In the genomic region with DNA sequence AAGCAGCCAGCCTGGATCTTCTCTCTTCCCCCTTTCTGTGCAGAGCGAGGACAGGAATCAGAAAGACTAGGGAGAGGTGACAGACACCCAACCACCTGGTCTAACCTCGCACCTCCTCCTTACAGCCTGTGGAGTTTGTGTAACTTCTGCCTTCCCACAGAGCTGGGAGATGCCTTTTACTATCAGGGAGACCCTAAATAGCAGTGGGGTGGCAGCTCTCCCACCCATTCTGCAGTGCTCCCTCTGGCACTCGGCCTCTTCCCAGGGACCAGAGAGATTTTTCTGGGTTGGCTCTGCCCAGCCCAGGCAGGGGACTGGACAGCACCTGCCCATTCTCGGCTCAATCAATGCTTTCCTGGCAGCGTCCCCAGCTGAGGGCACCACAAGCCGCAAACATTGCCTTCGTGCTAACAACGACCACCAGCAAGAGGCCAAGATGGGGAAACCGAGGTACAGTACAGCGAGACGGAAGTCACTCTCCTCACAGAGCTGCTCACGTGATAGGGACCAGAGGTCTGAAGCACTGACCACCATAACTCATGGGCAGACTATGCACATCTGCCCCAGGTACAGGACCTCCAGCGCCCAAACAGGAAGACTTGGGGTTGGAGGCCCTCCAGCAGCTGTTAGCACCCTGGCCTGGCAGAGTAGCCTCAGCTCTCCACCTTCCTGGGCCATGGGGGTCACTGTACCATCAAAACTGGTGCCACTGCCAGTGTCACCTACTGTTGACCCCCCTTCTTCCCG, we compare ENCODE assay signal across 8 mouse cellular contexts. TPM values are rescaled to one million over a fixed set of nuclear protein-coding genes. Genes with fewer than 3 reads are reported as not detected.
DNase-seq lines count a peak whose midpoint lies in the region; ATAC-seq and TF ChIP-seq lines count a peak whose summit lies in the region.

No protein-coding gene starts in this region.

- ATAC-seq in embryonic facial prominence, embryonic 12.5 days (ENCODE audit: insufficient number of reproducible peaks, insufficient read depth, low FRiP score, low TSS enrichment): 0 out of 2 replicates have a peak, but pooled peaks have one; percentile 2
- no peak; the same call in 1 of the 2 replicates for ATAC-seq in intestine, embryonic 14.5 days (replicated peaks; ENCODE audit: low FRiP score, low TSS enrichment, low read depth)
- no peak for ATAC-seq in midbrain, embryonic 15.5 days (replicated peaks)

- no peak overlapping the region for H3K9ac ChIP-seq in CH12.LX (ENCODE audit: insufficient read depth, low read depth)
- H3K9ac ChIP-seq in embryonic facial prominence, embryonic 12.5 days: peak overlapping the region; percentile 55
- H3K9ac ChIP-seq in intestine, embryonic 14.5 days (ENCODE audit: low read length): 0 out of 2 replicates have a peak overlapping the region, but pooled peaks have one; percentile 20
- H3K9ac ChIP-seq in midbrain, embryonic 15.5 days: 0 out of 2 replicates have a peak overlapping the region, but pooled peaks have one; percentile 10

- H3K27me3 ChIP-seq in CH12.LX (replicated peaks): no peaks in the 10 kb centered on the region
- no peaks in the 10 kb centered on the region for H3K27me3 ChIP-seq in embryonic facial prominence, embryonic 12.5 days
- no peaks in the 10 kb centered on the region for H3K27me3 ChIP-seq in intestine, embryonic 14.5 days (replicated peaks; ENCODE audit: control insufficient read depth, insufficient read depth, low read length)
- no peaks in the 10 kb centered on the region for H3K27me3 ChIP-seq in midbrain, embryonic 15.5 days (replicated peaks)

- TF ChIP-seq POLR2A in CH12.LX (IDR thresholded peaks at IDR 0.05; ENCODE audit: low read depth, low read length): no peak

- no peak for TF ChIP-seq EP300 in CH12.LX (IDR thresholded peaks at IDR 0.05; ENCODE audit: low read length)

- peak overlapping the region; percentile 78 for H3K4me2 ChIP-seq in CH12.LX (ENCODE audit: insufficient read depth, low read depth, poor library complexity, severe bottlenecking)
- peak overlapping the region; percentile 64 for H3K4me2 ChIP-seq in embryonic facial prominence, embryonic 12.5 days (replicated peaks)
- H3K4me2 ChIP-seq in intestine, embryonic 14.5 days (ENCODE audit: low read length): peak overlapping the region; percentile 91
- peak overlapping the region; percentile 39 for H3K4me2 ChIP-seq in midbrain, embryonic 15.5 days

- H3K4me3 ChIP-seq in CH12.LX (replicated peaks in 1 of 3; ENCODE audit: low read depth in 2 of 3, low read length in 2 of 3, poor library complexity in 1 of 3): peak overlapping the region in 2 of 3 experiments; percentile 59 to 60
- peak overlapping the region; percentile 32 for H3K4me3 ChIP-seq in embryonic facial prominence, embryonic 12.5 days
- H3K4me3 ChIP-seq in intestine, embryonic 14.5 days (ENCODE audit: low read depth, low read length): peak overlapping the region; percentile 52; the same call in 1 of the 2 replicates
- no peak overlapping the region for H3K4me3 ChIP-seq in midbrain, embryonic 15.5 days

- 0 out of 2 replicates have a peak overlapping the region, but pooled peaks have one; percentile 5 for H3K27ac ChIP-seq in CH12.LX (ENCODE audit: insufficient read depth, low read depth)
- peak overlapping the region; percentile 91 for H3K27ac ChIP-seq in embryonic facial prominence, embryonic 12.5 days
- peak overlapping the region; percentile 87 for H3K27ac ChIP-seq in intestine, embryonic 14.5 days (ENCODE audit: low read depth)
- peak overlapping the region; percentile 75 for H3K27ac ChIP-seq in midbrain, embryonic 15.5 days

- 0 out of 2 replicates have a peak, but pooled peaks cover 2% of the 10 kb centered on the region for H3K79me2 ChIP-seq in CH12.LX (replicated peaks; ENCODE audit: control insufficient read depth, extremely low read depth, insufficient read depth, poor library complexity, severe bottlenecking)

- peaks cover 48 to 91% of the 10 kb centered on the region in 2 experiments for H3K4me1 ChIP-seq in CH12.LX (ENCODE audit: control insufficient read depth in 1 of 2, insufficient read depth in 2 of 2)
- H3K4me1 ChIP-seq in embryonic facial prominence, embryonic 12.5 days: peaks cover 64% of the 10 kb centered on the region
- H3K4me1 ChIP-seq in intestine, embryonic 14.5 days (replicated peaks; ENCODE audit: control insufficient read depth, insufficient read depth, low read length): peaks cover 76% of the 10 kb centered on the region
- peaks cover 70% of the 10 kb centered on the region for H3K4me1 ChIP-seq in midbrain, embryonic 15.5 days

- DNase-seq in gastrocnemius, postnatal 25 days: peak; percentile 58
- DNase-seq in gastrocnemius, postnatal 4 days (ENCODE audit: low spot score in 2 of 2): no peak
- DNase-seq in CH12.LX (ENCODE audit: extremely low read depth): no peak
- DNase-seq in intestine, embryonic 14.5 days (ENCODE audit: low spot score): no peak
- DNase-seq in embryo, embryonic 10.5 days (ENCODE audit: low spot score): no peak
- no peak for DNase-seq in thymus, postnatal 10 days (ENCODE audit: low spot score in 2 of 2)

- 69% methylated on average over 14 of the region's 14 CpGs for WGBS in embryonic facial prominence, embryonic 12.5 days
- 52% methylated on average over 14 of the region's 14 CpGs for WGBS in intestine, embryonic 14.5 days
- WGBS in midbrain, embryonic 15.5 days: 73% methylated on average over 14 of the region's 14 CpGs

- TF ChIP-seq RAD21 in CH12.LX (IDR thresholded peaks at IDR 0.05; ENCODE audit: low read depth, low read length): no peak

- peaks cover 0 to 6% of the 10 kb centered on the region in 2 experiments for H3K36me3 ChIP-seq in CH12.LX (replicated peaks in 1 of 2; ENCODE audit: control insufficient read depth in 1 of 2, insufficient read depth in 1 of 2, low read length in 1 of 2)
- peaks cover 13% of the 10 kb centered on the region; the same call in 1 of the 2 replicates for H3K36me3 ChIP-seq in embryonic facial prominence, embryonic 12.5 days
- 0 out of 2 replicates have a peak, but pooled peaks cover 3% of the 10 kb centered on the region for H3K36me3 ChIP-seq in intestine, embryonic 14.5 days (ENCODE audit: control insufficient read depth, insufficient read depth, low read length)
- peaks cover 3% of the 10 kb centered on the region; the same call in 1 of the 2 replicates for H3K36me3 ChIP-seq in midbrain, embryonic 15.5 days (replicated peaks)

- no peaks in the 10 kb centered on the region for H3K9me3 ChIP-seq in CH12.LX (replicated peaks; ENCODE audit: low read length)
- no peaks in the 10 kb centered on the region for H3K9me3 ChIP-seq in embryonic facial prominence, embryonic 12.5 days
- H3K9me3 ChIP-seq in intestine, embryonic 14.5 days (ENCODE audit: control insufficient read depth, low read length): no peaks in the 10 kb centered on the region
- H3K9me3 ChIP-seq in midbrain, embryonic 15.5 days: no peaks in the 10 kb centered on the region

- dilution Hi-C loops in CH12.LX (cut with MboI; ENCODE audit: extremely low pct_ligation_motif_present, extremely low pct_unique_long_range_greater_than_20kb, low sequenced_read_pairs): no loop called here

- no peak for TF ChIP-seq CTCF in CH12.LX (conservative IDR thresholded peaks at IDR 0.05 in 1 of 2, IDR thresholded peaks at IDR 0.05 in 1 of 2; ENCODE audit: low read depth in 2 of 2, low read length in 2 of 2)

- in situ Hi-C loops in CH12.LX (cut with MboI; ENCODE audit: low pct_ligation_motif_present, low pct_unique_long_range_greater_than_20kb, low sequenced_read_pairs): no loop called here

RNA-seq across cellular contexts. Expression of gene Hdac5, which starts 10.5 kb away (rescaled TPM):
- 10 to 100 TPM; 61.8 to 63.6 TPM for total RNA-seq in gastrocnemius, postnatal 25 days (2021)
- total RNA-seq in gastrocnemius, postnatal 4 days (2021): 100 to 1,000 TPM; 110 to 112 TPM
- 49.6 and 49.9 TPM in 2 replicates for total RNA-seq in CH12.LX (2012; rRNA removed)
- 23.3 and 24.9 TPM in 2 replicates for total RNA-seq in CH12.LX (2014; rRNA removed)
- 46.4 and 53.9 TPM in 2 replicates for polyA plus RNA-seq in CH12.LX (2012; ENCODE audit: insufficient read length, low read depth)
- polyA plus RNA-seq in embryonic facial prominence, embryonic 12.5 days (2016; fragmentation: Nextera tagmentation; extraction: Ambion mirVana): 70.0 and 80.0 TPM in 2 replicates
- polyA plus RNA-seq in intestine, embryonic 14.5 days (2014; fragmentation: Nextera tagmentation; extraction: Ambion mirVana): 45.4 and 53.2 TPM in 2 replicates
- polyA plus RNA-seq in midbrain, embryonic 15.5 days (2015; fragmentation: Nextera tagmentation; extraction: Ambion mirVana): 90.3 and 105 TPM in 2 replicates

RNA-seq across cellular contexts. Expression of gene BC030867, which starts 29.3 kb away (rescaled TPM):
- total RNA-seq in gastrocnemius, postnatal 25 days (2021): not detected
- 1 to 10 TPM; 2.3 to 2.6 TPM for total RNA-seq in gastrocnemius, postnatal 4 days (2021)
- 25.6 and 26.2 TPM in 2 replicates for total RNA-seq in CH12.LX (2012; rRNA removed)
- 9.7 and 11.4 TPM in 2 replicates for total RNA-seq in CH12.LX (2014; rRNA removed)
- 34.0 and 35.2 TPM in 2 replicates for polyA plus RNA-seq in CH12.LX (2012; ENCODE audit: insufficient read length, low read depth)
- polyA plus RNA-seq in embryonic facial prominence, embryonic 12.5 days (2016; fragmentation: Nextera tagmentation; extraction: Ambion mirVana): 20.6 and 21.7 TPM in 2 replicates
- 16.5 and 16.6 TPM in 2 replicates for polyA plus RNA-seq in intestine, embryonic 14.5 days (2014; fragmentation: Nextera tagmentation; extraction: Ambion mirVana)
- polyA plus RNA-seq in midbrain, embryonic 15.5 days (2015; fragmentation: Nextera tagmentation; extraction: Ambion mirVana): 2.2 and 2.5 TPM in 2 replicates

RNA-seq across cellular contexts. Expression of gene G6pc3, which starts 30.0 kb away (rescaled TPM):
- total RNA-seq in gastrocnemius, postnatal 25 days (2021): 10 to 100 TPM; 37.8 to 44.5 TPM
- 10 to 100 TPM; 28.1 to 32.0 TPM for total RNA-seq in gastrocnemius, postnatal 4 days (2021)
- total RNA-seq in CH12.LX (2012; rRNA removed): 31.9 and 34.7 TPM in 2 replicates
- total RNA-seq in CH12.LX (2014; rRNA removed): 26.3 and 31.3 TPM in 2 replicates
- 65.6 and 72.3 TPM in 2 replicates for polyA plus RNA-seq in CH12.LX (2012; ENCODE audit: insufficient read length, low read depth)
- polyA plus RNA-seq in embryonic facial prominence, embryonic 12.5 days (2016; fragmentation: Nextera tagmentation; extraction: Ambion mirVana): 30.3 and 31.3 TPM in 2 replicates
- 36.0 and 37.4 TPM in 2 replicates for polyA plus RNA-seq in intestine, embryonic 14.5 days (2014; fragmentation: Nextera tagmentation; extraction: Ambion mirVana)
- polyA plus RNA-seq in midbrain, embryonic 15.5 days (2015; fragmentation: Nextera tagmentation; extraction: Ambion mirVana): 38.6 and 43.3 TPM in 2 replicates

RNA-seq across cellular contexts. Expression of gene Lsm12, which starts 34.3 kb away (rescaled TPM):
- total RNA-seq in gastrocnemius, postnatal 25 days (2021): 10 to 100 TPM; 79.7 to 84.2 TPM
- total RNA-seq in gastrocnemius, postnatal 4 days (2021): 10 to 100 TPM; 75.1 to 78.3 TPM
- total RNA-seq in CH12.LX (2012; rRNA removed) (66.9 and 78.7 TPM in 2 replicates), CH12.LX (2014; rRNA removed) (70.0 and 78.9 TPM in 2 replicates)
- polyA plus RNA-seq in CH12.LX (2012; ENCODE audit: insufficient read length, low read depth): 164 and 185 TPM in 2 replicates
- 104 and 108 TPM in 2 replicates for polyA plus RNA-seq in embryonic facial prominence, embryonic 12.5 days (2016; fragmentation: Nextera tagmentation; extraction: Ambion mirVana)
- 88.4 and 89.9 TPM in 2 replicates for polyA plus RNA-seq in intestine, embryonic 14.5 days (2014; fragmentation: Nextera tagmentation; extraction: Ambion mirVana)
- polyA plus RNA-seq in midbrain, embryonic 15.5 days (2015; fragmentation: Nextera tagmentation; extraction: Ambion mirVana): 111 and 118 TPM in 2 replicates

RNA-seq across cellular contexts. Expression of gene Asb16, which starts 49.1 kb away (rescaled TPM):
- 10 to 100 TPM; 70.0 to 71.3 TPM for total RNA-seq in gastrocnemius, postnatal 25 days (2021)
- 10 to 100 TPM; 25.7 to 31.1 TPM for total RNA-seq in gastrocnemius, postnatal 4 days (2021)
- 0.04 TPM in 1 of 2 replicates, not detected in the other for total RNA-seq in CH12.LX (2012; rRNA removed)
- not detected in 2 replicates for total RNA-seq in CH12.LX (2014; rRNA removed)
- polyA plus RNA-seq in CH12.LX (2012; ENCODE audit: insufficient read length, low read depth): not detected in 2 replicates
- 0.10 and 0.18 TPM in 2 replicates for polyA plus RNA-seq in embryonic facial prominence, embryonic 12.5 days (2016; fragmentation: Nextera tagmentation; extraction: Ambion mirVana)
- polyA plus RNA-seq in intestine, embryonic 14.5 days (2014; fragmentation: Nextera tagmentation; extraction: Ambion mirVana): 0.08 and 0.16 TPM in 2 replicates
- 0.05 TPM in 1 of 2 replicates, not detected in the other for polyA plus RNA-seq in midbrain, embryonic 15.5 days (2015; fragmentation: Nextera tagmentation; extraction: Ambion mirVana)

Comparison
In these comparisons a context has a peak if more than half of its experiments do, and no peak if none do; other contexts are left out.
1. H3K27ac ChIP-seq: peak in every context shown above with its lines; median percentile 91 in embryonic facial prominence, embryonic 12.5 days; 87 in intestine, embryonic 14.5 days; 75 in midbrain, embryonic 15.5 days; 5 in CH12.LX.
2. H3K4me2 ChIP-seq: peak in every context shown above with its lines; median percentile 91 in intestine, embryonic 14.5 days; 78 in CH12.LX; 64 in embryonic facial prominence, embryonic 12.5 days; 39 in midbrain, embryonic 15.5 days.